13 mouse cellular contexts compared by ENCODE assay signal in genomic region chr4:63291658-63292057, GRCm38 (mm10). TPM values are rescaled to one million over a fixed set of nuclear protein-coding genes. Genes with fewer than 3 reads are reported as not detected.
A peak's percentile ranks its signal among the peaks of the same experiment; 100 is the strongest.
DNase-seq lines count a peak whose midpoint lies in the region; ATAC-seq lines count a peak whose summit lies in the region.
"Had no signal": no experiment of that assay in that cellular context is flagged by ENCODE, and none has a peak within 500 bp of the region (broad histone marks: within the 10 kb centered on the region; RNA-seq: fewer than 3 reads in every experiment).

No protein-coding gene starts in this region.

- H3K9ac ChIP-seq in hindbrain, embryonic 15.5 days: no peak overlapping the region
- H3K9ac ChIP-seq in hindbrain, embryonic 12.5 days: no peak overlapping the region
- H3K9ac ChIP-seq in limb, embryonic 12.5 days (replicated peaks): no peak overlapping the region
- H3K9ac ChIP-seq: liver, embryonic 15.5 days; midbrain, embryonic 12.5 days had no signal

- peaks cover 21% of the 10 kb centered on the region for H3K4me1 ChIP-seq in hindbrain, embryonic 15.5 days (replicated peaks)
- 0 out of 2 replicates have a peak, but pooled peaks cover 5% of the 10 kb centered on the region for H3K4me1 ChIP-seq in hindbrain, embryonic 12.5 days
- peaks cover 22% of the 10 kb centered on the region for H3K4me1 ChIP-seq in limb, embryonic 12.5 days (replicated peaks)
- H3K4me1 ChIP-seq: liver, embryonic 15.5 days; midbrain, embryonic 12.5 days had no signal

- no peak for ATAC-seq in hindbrain, embryonic 15.5 days (ENCODE audit: low FRiP score, low read depth)
- no peak for ATAC-seq in hindbrain, embryonic 12.5 days (ENCODE audit: low FRiP score)
- ATAC-seq in limb, embryonic 12.5 days (ENCODE audit: insufficient number of reproducible peaks, insufficient read depth, low FRiP score, low TSS enrichment, low read depth): no peak
- no peak for ATAC-seq in monocyte, adult 5-6 weeks (replicated peaks; ENCODE audit: insufficient number of reproducible peaks, low FRiP score, low TSS enrichment, poor library complexity, severe bottlenecking)

- WGBS in hindbrain, embryonic 15.5 days: 82% methylated on average over 4 of the region's 4 CpGs
- 90% methylated on average over 4 of the region's 4 CpGs for WGBS in hindbrain, embryonic 12.5 days
- WGBS in limb, embryonic 12.5 days: 94% methylated on average over 4 of the region's 4 CpGs

- no peak overlapping the region for H3K4me3 ChIP-seq in hindbrain, embryonic 15.5 days
- no peak overlapping the region for H3K4me3 ChIP-seq in hindbrain, embryonic 12.5 days
- H3K4me3 ChIP-seq in limb, embryonic 12.5 days (replicated peaks): no peak overlapping the region
- H3K4me3 ChIP-seq: liver, embryonic 15.5 days; midbrain, embryonic 12.5 days had no signal

- no peak overlapping the region for H3K4me2 ChIP-seq in hindbrain, embryonic 15.5 days
- no peak overlapping the region for H3K4me2 ChIP-seq in hindbrain, embryonic 12.5 days (replicated peaks)
- no peak overlapping the region for H3K4me2 ChIP-seq in limb, embryonic 12.5 days
- H3K4me2 ChIP-seq: liver, embryonic 15.5 days; midbrain, embryonic 12.5 days had no signal

- no peaks in the 10 kb centered on the region for H3K27me3 ChIP-seq in hindbrain, embryonic 15.5 days
- H3K27me3 ChIP-seq in hindbrain, embryonic 12.5 days: no peaks in the 10 kb centered on the region
- H3K27me3 ChIP-seq in limb, embryonic 12.5 days: no peaks in the 10 kb centered on the region
- H3K27me3 ChIP-seq: liver, embryonic 15.5 days; midbrain, embryonic 12.5 days had no signal

- peak; percentile 41 for DNase-seq in cerebellum, adult 11 months
- no peak for DNase-seq in cerebellum, adult 9-10 months
- peak; percentile 67 to 75 for DNase-seq in cerebellum, postnatal 10 days
- DNase-seq in ovary, postnatal 36 days (ENCODE audit: low spot score): no peak
- DNase-seq: adrenal gland, adult 8-10 months had no signal

- H3K36me3 ChIP-seq in hindbrain, embryonic 15.5 days: no peaks in the 10 kb centered on the region
- no peaks in the 10 kb centered on the region for H3K36me3 ChIP-seq in hindbrain, embryonic 12.5 days
- H3K36me3 ChIP-seq in limb, embryonic 12.5 days: peaks cover 76% of the 10 kb centered on the region
- H3K36me3 ChIP-seq: liver, embryonic 15.5 days; midbrain, embryonic 12.5 days had no signal

- H3K9me3 ChIP-seq in hindbrain, embryonic 15.5 days: no peaks in the 10 kb centered on the region
- no peaks in the 10 kb centered on the region for H3K9me3 ChIP-seq in hindbrain, embryonic 12.5 days (replicated peaks)
- H3K9me3 ChIP-seq in limb, embryonic 12.5 days: no peaks in the 10 kb centered on the region
- H3K9me3 ChIP-seq: liver, embryonic 15.5 days; midbrain, embryonic 12.5 days had no signal

- peak overlapping the region; percentile 52; the same call in 1 of the 2 replicates for H3K27ac ChIP-seq in hindbrain, embryonic 15.5 days (replicated peaks)
- no peak overlapping the region for H3K27ac ChIP-seq in hindbrain, embryonic 12.5 days
- H3K27ac ChIP-seq in limb, embryonic 12.5 days: peak overlapping the region; percentile 80; the same call in 1 of the 2 replicates
- H3K27ac ChIP-seq: liver, embryonic 15.5 days; midbrain, embryonic 12.5 days had no signal

RNA-seq across cellular contexts. Expression of gene Orm1, which starts 52.7 kb away (rescaled TPM):
- not detected in 2 replicates for polyA plus RNA-seq in hindbrain, embryonic 15.5 days (2015; fragmentation: Nextera tagmentation; extraction: Ambion mirVana)
- not detected in 2 replicates for polyA plus RNA-seq in hindbrain, embryonic 12.5 days (2016; fragmentation: Nextera tagmentation; extraction: Ambion mirVana)
- not detected in 2 replicates for polyA plus RNA-seq in limb, embryonic 12.5 days (2016; fragmentation: Nextera tagmentation; extraction: Ambion mirVana)
- 1.7 TPM in 1 of 3 replicates, not detected in the others for total RNA-seq in monocyte, adult 5-6 weeks (2017)
- total RNA-seq: neutrophil, adult 5-6 weeks had no signal
- polyA plus RNA-seq: midbrain, embryonic 12.5 days; testis, adult 2 months had no signal

Comparison
In these comparisons a context has a peak if more than half of its experiments do, and no peak if none do; other contexts are left out.
1. DNase-seq: peak in cerebellum, adult 11 months (single experiment) and cerebellum, postnatal 10 days (2 of 2); none in cerebellum, adult 9-10 months (single experiment) and ovary, postnatal 36 days (single experiment).